Mouse (Mus musculus) embryonic facial prominence, embryonic 13.5 days (tissue): ENCODE results near the gene Mrpl4. TPM values are rescaled to one million over a fixed set of nuclear protein-coding genes. Genes with fewer than 3 reads are reported as not detected.
A peak's percentile ranks its signal among the peaks of the same experiment; 100 is the strongest.
"Not testable (repeated sequence)": the region's sequence is repeated elsewhere in the genome, so short reads cannot be mapped to it uniquely, and the experiment has no call there.

ENCODE experiments used
- ATAC-seq: fragments of 200-750 bp; cut with Nextera tagmentation; 2 replicates; pipeline ENCODE4 v1.8.0; 2017; ENCODE audit warnings: low read depth; ENCODE audit not compliant: insufficient number of reproducible peaks, insufficient read depth, low FRiP score, low TSS enrichment
- H3K27ac ChIP-seq: fragments of 300-500 bp; sonication (generic); 2 replicates; pipeline ENCODE4 v1.5.1; 2015; ENCODE audit warnings: moderate library complexity, mild to moderate bottlenecking, inconsistent platforms
- H3K27me3 ChIP-seq: fragments of 300-500 bp; sonication (generic); 2 replicates; pipeline ENCODE4 v1.6.1; 2015; ENCODE audit warnings: mild to moderate bottlenecking, inconsistent platforms
- H3K36me3 ChIP-seq: fragments of 300-500 bp; sonication (generic); 2 replicates; pipeline ENCODE4 v1.6.1; 2015; ENCODE audit warnings: mild to moderate bottlenecking, inconsistent platforms
- H3K4me1 ChIP-seq: fragments of 300-500 bp; sonication (generic); 2 replicates; pipeline ENCODE4 v1.6.1; 2015; ENCODE audit warnings: inconsistent platforms
- H3K4me2 ChIP-seq: fragments of 300-500 bp; sonication (generic); 2 replicates; pipeline ENCODE4 v1.6.1; 2015; ENCODE audit warnings: moderate library complexity, mild to moderate bottlenecking, inconsistent platforms
- H3K4me3 ChIP-seq: fragments of 300-500 bp; sonication (generic); 2 replicates; pipeline ENCODE4 v1.5.1; 2015; ENCODE audit warnings: mild to moderate bottlenecking, inconsistent platforms
- H3K9ac ChIP-seq: fragments of 300-500 bp; sonication (generic); 2 replicates; pipeline ENCODE4 v1.6.1; 2015; ENCODE audit warnings: mild to moderate bottlenecking, inconsistent platforms
- H3K9me3 ChIP-seq: fragments of 300-500 bp; sonication (generic); 2 replicates; pipeline ENCODE4 v1.6.1; 2016; ENCODE audit warnings: inconsistent platforms
- WGBS: fragments of 180-500 bp; shearing (Covaris S2); methylation state at CpG from one replicate; pipeline ENCODE4 v1.1.7; 2015; ENCODE audit warnings: mixed read lengths; 5-methylcytosine and 5-hydroxymethylcytosine counted together
- polyA plus RNA-seq: library from polyadenylated mRNA; unstranded; fragments of >200 nt; fragmentation: Nextera tagmentation; extraction: Ambion mirVana; gene quantifications from 2 replicates; pipeline ENCODE4 v1.2.1, GENCODE M21; 2015

Mrpl4 gene
- polyA plus RNA-seq, 1 experiment from 2014 or later, result 142 TPM

GRCm38 (mm10) chr9:21010939-21011541 lies 8.5 kb downstream of the Mrpl4 start:
- H3K4me1 ChIP-seq, result peaks cover 14% of the 10 kb centered on the region
- ATAC-seq, H3K9me3 ChIP-seq, H3K4me2 ChIP-seq, H3K9ac ChIP-seq, H3K27ac ChIP-seq, H3K4me3 ChIP-seq: not testable (repeated sequence)
- WGBS, result 72% methylated on average over 9 of the region's 9 CpGs
- H3K36me3 ChIP-seq, result peaks cover 35% of the 10 kb centered on the region
- H3K27me3 ChIP-seq, result peaks cover 22% of the 10 kb centered on the region

- no peak overlapping the region for H3K4me2 ChIP-seq
- H3K4me1 ChIP-seq, result peaks cover 14% of the 10 kb centered on the region
- H3K27me3 ChIP-seq, result peaks cover 30% of the 10 kb centered on the region
- H3K36me3 ChIP-seq, result peaks cover 29% of the 10 kb centered on the region
- 67% methylated on average over 5 of the region's 5 CpGs for WGBS
- no peak for ATAC-seq
- no peak overlapping the region for H3K27ac ChIP-seq
- no peak overlapping the region for H3K9ac ChIP-seq
- no peaks in the 10 kb centered on the region for H3K9me3 ChIP-seq
- no peak overlapping the region for H3K4me3 ChIP-seq
These were observed 9.3 kb downstream of the Mrpl4 start for GRCm38 (mm10) chr9:21011846-21012312.

GRCm38 (mm10) chr9:21012368-21012767 lies 9.8 kb downstream of the Mrpl4 start:
- Histone ChIP-seq H3K9me3 (no peaks in the 10 kb centered on the region), H3K36me3 (peaks cover 24% of the 10 kb centered on the region), H3K27me3 (peaks cover 35% of the 10 kb centered on the region), H3K4me1 (peaks cover 14% of the 10 kb centered on the region), H3K27ac (no peak overlapping the region), H3K4me3 (no peak overlapping the region), H3K4me2 (no peak overlapping the region), H3K9ac (no peak overlapping the region)
- WGBS, result 43% methylated on average over 1 of the region's 1 CpGs
- no peak for ATAC-seq

- H3K27me3 ChIP-seq, result peaks cover 50% of the 10 kb centered on the region
- H3K9me3 ChIP-seq, result no peaks in the 10 kb centered on the region
- no peak for ATAC-seq
- H3K27ac ChIP-seq, result peak overlapping the region; percentile 57; the same call in 1 of the 2 replicates
- 3% methylated on average over 29 of the region's 29 CpGs for WGBS
- no peaks in the 10 kb centered on the region for H3K36me3 ChIP-seq
- peak overlapping the region; percentile 42 for H3K4me3 ChIP-seq
- peak overlapping the region; percentile 67 for H3K4me2 ChIP-seq
- H3K9ac ChIP-seq, result peak overlapping the region; percentile 62
- H3K4me1 ChIP-seq, result peaks cover 14% of the 10 kb centered on the region
These were observed 12.4 kb downstream of the Mrpl4 start for GRCm38 (mm10) chr9:21014691-21015570.

GRCm38 (mm10) chr9:21015571-21016130 lies 13.1 kb downstream of the Mrpl4 start, which contains the start of gene Icam1:
Gene Icam1, plus strand, starts transcription at chr9:21015985.
- Histone ChIP-seq H3K36me3 (no peaks in the 10 kb centered on the region), H3K4me2 (peak within 1 kb of the TSS; percentile 67), H3K27ac (peak within 1 kb of the TSS; percentile 57; the same call in 1 of the 2 replicates), H3K9me3 (no peaks in the 10 kb centered on the region), H3K4me1 (peaks cover 14% of the 10 kb centered on the region), H3K27me3 (peaks cover 50% of the 10 kb centered on the region), H3K9ac (peak within 1 kb of the TSS; percentile 62), H3K4me3 (peak within 1 kb of the TSS; percentile 42)
- no peak for ATAC-seq
- WGBS, result 1% methylated on average over 30 of the region's 30 CpGs

- 0 out of 2 replicates have a peak, but pooled peaks have one; percentile 15 for ATAC-seq
- Histone ChIP-seq H3K27ac (no peak overlapping the region), H3K4me3 (peak overlapping the region; percentile 42), H3K9ac (peak overlapping the region; percentile 46; the same call in 1 of the 2 replicates), H3K4me2 (peak overlapping the region; percentile 67), H3K9me3 (no peaks in the 10 kb centered on the region), H3K27me3 (peaks cover 50% of the 10 kb centered on the region), H3K4me1 (peaks cover 14% of the 10 kb centered on the region), H3K36me3 (no peaks in the 10 kb centered on the region)
- 5% methylated on average over 17 of the region's 17 CpGs for WGBS
These were observed 14.0 kb downstream of the Mrpl4 start for GRCm38 (mm10) chr9:21016331-21017176.

GRCm38 (mm10) chr9:21017177-21017575 lies 14.6 kb downstream of the Mrpl4 start:
- 35% methylated on average over 4 of the region's 4 CpGs for WGBS
- Histone ChIP-seq H3K4me1 (peaks cover 17% of the 10 kb centered on the region), H3K36me3 (no peaks in the 10 kb centered on the region), H3K4me3 (0 out of 2 replicates have a peak overlapping the region, but pooled peaks have one; percentile 2), H3K4me2 (peak overlapping the region; percentile 67), H3K27ac (no peak overlapping the region), H3K27me3 (peaks cover 50% of the 10 kb centered on the region), H3K9me3 (no peaks in the 10 kb centered on the region), H3K9ac (no peak overlapping the region)
- ATAC-seq, result no peak

- Histone ChIP-seq H3K27ac (no peak overlapping the region), H3K27me3 (peaks cover 50% of the 10 kb centered on the region), H3K4me1 (peaks cover 18% of the 10 kb centered on the region), H3K9ac (no peak overlapping the region), H3K4me3 (no peak overlapping the region), H3K36me3 (no peaks in the 10 kb centered on the region), H3K4me2 (no peak overlapping the region), H3K9me3 (no peaks in the 10 kb centered on the region)
- no peak for ATAC-seq
- 90% methylated on average over 2 of the region's 2 CpGs for WGBS
These were observed 16.1 kb downstream of the Mrpl4 start for GRCm38 (mm10) chr9:21018600-21018999.

- Histone ChIP-seq H3K4me3 (no peak overlapping the region), H3K27ac (no peak overlapping the region), H3K9me3 (no peaks in the 10 kb centered on the region), H3K9ac (no peak overlapping the region), H3K4me2 (no peak overlapping the region), H3K36me3 (no peaks in the 10 kb centered on the region), H3K4me1 (0 out of 2 replicates have a peak, but pooled peaks cover 4% of the 10 kb centered on the region), H3K27me3 (peaks cover 25% of the 10 kb centered on the region)
- no peak for ATAC-seq
- WGBS, result 71% methylated on average over 3 of the region's 3 CpGs
These were observed 18.8 kb downstream of the Mrpl4 start for GRCm38 (mm10) chr9:21021363-21021762.

GRCm38 (mm10) chr9:21022288-21022687 lies 19.8 kb downstream of the Mrpl4 start:
- H3K27me3 ChIP-seq, result peaks cover 24% of the 10 kb centered on the region

GRCm38 (mm10) chr9:21022726-21023125 lies 20.2 kb downstream of the Mrpl4 start:
- Histone ChIP-seq H3K4me2 (no peak overlapping the region), H3K27me3 (peaks cover 24% of the 10 kb centered on the region)
- WGBS, result 81% methylated on average over 1 of the region's 1 CpGs

More at GRCm38 (mm10) chr9:21022288-21022687, 19.8 kb downstream of the Mrpl4 start:
- 0 out of 2 replicates have a peak, but pooled peaks cover 4% of the 10 kb centered on the region for H3K4me1 ChIP-seq
- no peaks in the 10 kb centered on the region for H3K9me3 ChIP-seq
- 54% methylated on average over 6 of the region's 6 CpGs for WGBS
- no peak overlapping the region for H3K27ac ChIP-seq
- H3K4me2 ChIP-seq, result no peak overlapping the region
- H3K36me3 ChIP-seq, result no peaks in the 10 kb centered on the region
- no peak overlapping the region for H3K9ac ChIP-seq
- H3K4me3 ChIP-seq, result no peak overlapping the region
- no peak for ATAC-seq

More at GRCm38 (mm10) chr9:21022726-21023125, 20.2 kb downstream of the Mrpl4 start:
- H3K9me3 ChIP-seq, result no peaks in the 10 kb centered on the region
- 0 out of 2 replicates have a peak, but pooled peaks cover 4% of the 10 kb centered on the region for H3K4me1 ChIP-seq
- H3K36me3 ChIP-seq, result no peaks in the 10 kb centered on the region
- no peak overlapping the region for H3K4me3 ChIP-seq
- no peak overlapping the region for H3K9ac ChIP-seq
- no peak for ATAC-seq
- H3K27ac ChIP-seq, result no peak overlapping the region
